Mouse (Mus musculus): Measurements from ENCODE around the gene Olfr652.

The Olfr652 gene

GRCm38 (mm10) chr7:104560601-104561000 lies at the start of gene Olfr652:
Olfr652 (plus strand) TSS chr7:104560901.
- no peak for DNase-seq (ENCODE audit: low spot score in 2 of 2)

GRCm38 (mm10) chr7:104549833-104550232 lies 10.9 kb upstream of the Olfr652 start, which contains the start of gene Olfr651:
Olfr651 (plus strand) TSS chr7:104550133.
- DNase-seq (ENCODE audit: low spot score in 2 of 2), result no peak

GRCm38 (mm10) chr7:104552700-104553099 lies 8.0 kb upstream of the Olfr652 start:
- DNase-seq (ENCODE audit: low spot score in 2 of 2), result no peak

GRCm38 (mm10) chr7:104577014-104577413 lies 16.3 kb downstream of the Olfr652 start, which contains the start of gene Olfr653:
Olfr653 (plus strand) TSS chr7:104577314.
- DNase-seq (ENCODE audit: low spot score in 2 of 2), result no peak

- no peak for DNase-seq (ENCODE audit: low spot score in 2 of 2)
Measured at GRCm38 (mm10) chr7:104580846-104581245, 20.1 kb downstream of the Olfr652 start.

GRCm38 (mm10) chr7:104581429-104581828 lies 20.7 kb downstream of the Olfr652 start:
- DNase-seq (ENCODE audit: low spot score in 2 of 2), result no peak

GRCm38 (mm10) chr7:104586725-104587124 lies 26.0 kb downstream of the Olfr652 start, which contains the start of gene Olfr654:
Olfr654 (plus strand) TSS chr7:104587025.
- no peak for DNase-seq (ENCODE audit: low spot score in 2 of 2)

- DNase-seq (ENCODE audit: low spot score in 2 of 2), result no peak
Measured at GRCm38 (mm10) chr7:104588274-104588673, 27.6 kb downstream of the Olfr652 start.

- no peak for DNase-seq (ENCODE audit: low spot score in 2 of 2)
Measured at GRCm38 (mm10) chr7:104601679-104602078, 41.0 kb downstream of the Olfr652 start, which contains the start of gene Olfr655. Olfr655 (minus strand) TSS chr7:104601779.

- DNase-seq (ENCODE audit: low spot score in 2 of 2), result peak; percentile 26 to 79
Measured at GRCm38 (mm10) chr7:104603173-104603572, 42.5 kb downstream of the Olfr652 start.

GRCm38 (mm10) chr7:104604727-104605126 lies 44.0 kb downstream of the Olfr652 start:
- DNase-seq (ENCODE audit: low spot score in 2 of 2), result no peak

GRCm38 (mm10) chr7:104613655-104614054 lies 53.0 kb downstream of the Olfr652 start, which contains the start of gene Olfr656:
Olfr656 (plus strand) TSS chr7:104613955.
- DNase-seq (ENCODE audit: low spot score in 2 of 2), result no peak
